ENCODE assay signal across 25 mouse cellular contexts in genomic region chr1:51885356-51885983, GRCm38 (mm10). TPM values are rescaled to one million over a fixed set of nuclear protein-coding genes. Genes with fewer than 3 reads are reported as not detected.
DNase-seq lines count a peak whose midpoint lies in the region; ATAC-seq and TF ChIP-seq lines count a peak whose summit lies in the region.
"Had no signal": no experiment of that assay in that cellular context is flagged by ENCODE, and none has a peak within 500 bp of the region (broad histone marks: within the 10 kb centered on the region; RNA-seq: fewer than 3 reads in every experiment).

No protein-coding gene starts in this region.

- no peak overlapping the region for H3K27ac ChIP-seq in hindbrain, postnatal 0 days
- no peak overlapping the region for H3K27ac ChIP-seq in hindbrain, embryonic 11.5 days (ENCODE audit: low read depth, low read length)
- no peak overlapping the region for H3K27ac ChIP-seq in intestine, embryonic 16.5 days (ENCODE audit: low read length)
- H3K27ac ChIP-seq: forebrain, embryonic 13.5 days; hindbrain, embryonic 14.5 days; limb, embryonic 12.5 days; liver, embryonic 15.5 days had no signal

- peaks cover 5% of the 10 kb centered on the region; the same call in 1 of the 2 replicates for H3K4me1 ChIP-seq in hindbrain, postnatal 0 days (ENCODE audit: insufficient read depth, low read length)
- H3K4me1 ChIP-seq in hindbrain, embryonic 11.5 days (replicated peaks; ENCODE audit: control insufficient read depth, insufficient read depth, low read length), result no peaks in the 10 kb centered on the region
- H3K4me1 ChIP-seq in intestine, embryonic 16.5 days (ENCODE audit: control insufficient read depth, insufficient read depth, low read length), result peaks cover 4% of the 10 kb centered on the region; the same call in 1 of the 2 replicates

- peak; percentile 75 to 80 for DNase-seq in cerebellum, postnatal 10 days
- no peak for DNase-seq in cerebellum, adult 8-10 months
- no peak for DNase-seq in hindbrain, postnatal 0 days (ENCODE audit: low spot score)
- DNase-seq in hindbrain, embryonic 11.5 days (ENCODE audit: low spot score), result no peak
- DNase-seq in lung, postnatal 36 days, result peak; percentile 47
- no peak for DNase-seq in lung, postnatal 14 days
- DNase-seq: adrenal gland, postnatal 14 days; gastrocnemius, postnatal 25 days; heart, adult 11 months; heart, postnatal 36 days; kidney, adult 9 months; kidney, postnatal 10 days; right cerebral cortex, postnatal 25 days; thymus, adult 18-20 months; thymus, postnatal 25 days had no signal

- no peaks in the 10 kb centered on the region for H3K9me3 ChIP-seq in hindbrain, postnatal 0 days (ENCODE audit: low read length)
- H3K9me3 ChIP-seq in hindbrain, embryonic 11.5 days (ENCODE audit: control insufficient read depth, low read length), result no peaks in the 10 kb centered on the region
- H3K9me3 ChIP-seq in intestine, embryonic 16.5 days (ENCODE audit: control insufficient read depth, low read length), result no peaks in the 10 kb centered on the region
- H3K9me3 ChIP-seq: forebrain, embryonic 13.5 days; limb, embryonic 12.5 days; liver, embryonic 15.5 days had no signal

- H3K27me3 ChIP-seq in hindbrain, postnatal 0 days (ENCODE audit: insufficient read depth, low read length), result no peaks in the 10 kb centered on the region
- no peaks in the 10 kb centered on the region for H3K27me3 ChIP-seq in hindbrain, embryonic 11.5 days (ENCODE audit: control insufficient read depth, insufficient read depth, low read length)
- no peaks in the 10 kb centered on the region for H3K27me3 ChIP-seq in intestine, embryonic 16.5 days (replicated peaks; ENCODE audit: control insufficient read depth, insufficient read depth, low read length)
- H3K27me3 ChIP-seq: forebrain, embryonic 13.5 days; limb, embryonic 12.5 days; liver, embryonic 15.5 days had no signal

- ATAC-seq in hindbrain, postnatal 0 days, result peak; percentile 19; the same call in 1 of the 2 replicates
- ATAC-seq in hindbrain, embryonic 11.5 days (ENCODE audit: low FRiP score), result no peak
- ATAC-seq in intestine, embryonic 16.5 days, result peak; percentile 44; the same call in 1 of the 2 replicates
- ATAC-seq: CD4-positive, CD25-positive, alpha-beta regulatory T cell, adult 4 months; forebrain, embryonic 13.5 days; midbrain, embryonic 16.5 days had no signal

- H3K36me3 ChIP-seq in hindbrain, postnatal 0 days (ENCODE audit: insufficient read depth, low read length), result no peaks in the 10 kb centered on the region
- H3K36me3 ChIP-seq in hindbrain, embryonic 11.5 days (ENCODE audit: control insufficient read depth, insufficient read depth, low read length), result no peaks in the 10 kb centered on the region
- H3K36me3 ChIP-seq in intestine, embryonic 16.5 days (ENCODE audit: control insufficient read depth, insufficient read depth, low read length), result no peaks in the 10 kb centered on the region
- H3K36me3 ChIP-seq: liver, embryonic 15.5 days had no signal

- no peak overlapping the region for H3K4me3 ChIP-seq in hindbrain, postnatal 0 days (ENCODE audit: low read length)
- H3K4me3 ChIP-seq in hindbrain, embryonic 11.5 days (ENCODE audit: low read depth, low read length), result no peak overlapping the region
- no peak overlapping the region for H3K4me3 ChIP-seq in intestine, embryonic 16.5 days (ENCODE audit: low read length)
- H3K4me3 ChIP-seq: forebrain, embryonic 13.5 days; limb, embryonic 12.5 days; liver, embryonic 15.5 days had no signal

- H3K9ac ChIP-seq in hindbrain, postnatal 0 days (replicated peaks; ENCODE audit: low read length), result no peak overlapping the region
- H3K9ac ChIP-seq in hindbrain, embryonic 11.5 days (ENCODE audit: low read depth, low read length), result no peak overlapping the region
- no peak overlapping the region for H3K9ac ChIP-seq in intestine, embryonic 16.5 days (ENCODE audit: low read depth, low read length)
- H3K9ac ChIP-seq: forebrain, embryonic 13.5 days; hindbrain, embryonic 14.5 days; limb, embryonic 12.5 days; liver, embryonic 15.5 days had no signal

- TF ChIP-seq CTCF in hindbrain, postnatal 0 days (IDR thresholded peaks at IDR 0.05; ENCODE audit: low read depth), result no peak

- WGBS in hindbrain, postnatal 0 days, result 64% methylated on average over 8 of the region's 8 CpGs
- WGBS in hindbrain, embryonic 11.5 days, result 90% methylated on average over 8 of the region's 8 CpGs
- WGBS in intestine, embryonic 16.5 days, result 70% methylated on average over 8 of the region's 8 CpGs

- H3K4me2 ChIP-seq in hindbrain, postnatal 0 days (ENCODE audit: low read depth, low read length), result no peak overlapping the region
- H3K4me2 ChIP-seq in hindbrain, embryonic 11.5 days (replicated peaks; ENCODE audit: low read depth, low read length), result no peak overlapping the region
- no peak overlapping the region for H3K4me2 ChIP-seq in intestine, embryonic 16.5 days (ENCODE audit: low read depth, low read length)
- H3K4me2 ChIP-seq: forebrain, embryonic 13.5 days; heart, embryonic 11.5 days; hindbrain, embryonic 14.5 days; limb, embryonic 12.5 days; liver, embryonic 15.5 days; midbrain, embryonic 11.5 days had no signal

RNA-seq across cellular contexts. Expression of gene Myo1b, which starts 30.4 kb away (rescaled TPM):
- total RNA-seq in hindbrain, postnatal 0 days (2014; rRNA removed), result 20.3 and 27.9 TPM in 2 replicates
- 44.7 and 45.2 TPM in 2 replicates for polyA plus RNA-seq in hindbrain, postnatal 0 days (2015; fragmentation: Nextera tagmentation; extraction: Ambion mirVana)
- 116 and 156 TPM in 2 replicates for polyA plus RNA-seq in hindbrain, embryonic 11.5 days (2014; fragmentation: Nextera tagmentation; extraction: Ambion mirVana)
- 30.8 and 40.8 TPM in 2 replicates for polyA plus RNA-seq in intestine, embryonic 16.5 days (2015; fragmentation: Nextera tagmentation; extraction: Ambion mirVana)
- total RNA-seq: neutrophil, adult 5-6 weeks had no signal

Comparison
In these comparisons a context has a peak if more than half of its experiments do, and no peak if none do; other contexts are left out.
1. DNase-seq: peak in cerebellum, postnatal 10 days (2 of 2) and lung, postnatal 36 days (single experiment); none in cerebellum, adult 8-10 months (single experiment), hindbrain, postnatal 0 days (single experiment), hindbrain, embryonic 11.5 days (single experiment) and lung, postnatal 14 days (single experiment).